Mouse (Mus musculus) MEL (cell line): ENCODE data around the gene Micu1. TPM values are rescaled to one million over a fixed set of nuclear protein-coding genes. Genes with fewer than 3 reads are reported as not detected.

Experiments used
- DNase-seq: peaks from one replicate; pipeline ENCODE4 v3.0.0; 2011; ENCODE audit warnings: low read depth, low spot score
- H3K27ac ChIP-seq: 2 replicates; pipeline ENCODE4 v1.5.1; 2012; ENCODE audit warnings: low read depth, mild to moderate bottlenecking, control low read depth, low read length, moderate library complexity; ENCODE audit not compliant: control insufficient read depth
- H3K27me3 ChIP-seq, 2 experiments: fragments of 150-350 bp in 1 of 2; sonication (generic) in 1 of 2; 2 replicates each; pipeline ENCODE4 v1.6.1; 2012; ENCODE audit warnings: low read length in 2 of 2, mild to moderate bottlenecking in 2 of 2, improper control_type of control experiment in 1 of 2, moderate library complexity in 1 of 2; ENCODE audit not compliant: insufficient read depth in 2 of 2, control insufficient read depth in 1 of 2
- H3K36me3 ChIP-seq, 2 experiments: 2 replicates each; pipeline ENCODE4 v1.6.1; 2012 to 2014; ENCODE audit warnings: low read length in 2 of 2, improper control_type of control experiment in 1 of 2, inconsistent platforms in 1 of 2, mild to moderate bottlenecking in 1 of 2; ENCODE audit not compliant: insufficient read depth in 2 of 2, control insufficient read depth in 1 of 2
- H3K4me1 ChIP-seq, 2 experiments: fragments of 150-350 bp in 1 of 2; sonication (generic) in 1 of 2; 2 replicates each; pipeline ENCODE4 v1.6.1; 2012; ENCODE audit warnings: low read length in 2 of 2, improper control_type of control experiment in 1 of 2, mild to moderate bottlenecking in 1 of 2; ENCODE audit not compliant: insufficient read depth in 2 of 2, control insufficient read depth in 1 of 2
- H3K4me3 ChIP-seq, 2 experiments: fragments of 150-350 bp in 1 of 2; sonication (generic) in 1 of 2; 2 replicates each; pipeline ENCODE4 v1.5.1; 2012; ENCODE audit warnings: low read depth in 2 of 2, low read length in 2 of 2, mild to moderate bottlenecking in 2 of 2, moderate library complexity in 2 of 2, control low read depth in 1 of 2, improper control_type of control experiment in 1 of 2; ENCODE audit not compliant: control insufficient read depth in 1 of 2, insufficient read depth in 1 of 2
- H3K79me2 ChIP-seq: 2 replicates; pipeline ENCODE4 v1.6.1; 2012; ENCODE audit warnings: mild to moderate bottlenecking, low read length, moderate library complexity; ENCODE audit not compliant: control insufficient read depth, poor library complexity, insufficient read depth
- H3K9ac ChIP-seq: 2 replicates; pipeline ENCODE4 v1.6.1; 2012; ENCODE audit warnings: low read depth, mild to moderate bottlenecking, control low read depth, low read length, moderate library complexity; ENCODE audit not compliant: control insufficient read depth, poor library complexity, severe bottlenecking
- H3K9me3 ChIP-seq: fragments of 150-350 bp; sonication (generic); replicated peaks from 2 replicates; pipeline ENCODE4 v1.6.1; 2012; ENCODE audit warnings: mild to moderate bottlenecking, low read length, improper control_type of control experiment, moderate library complexity; ENCODE audit not compliant: insufficient read depth
- BHLHE40 ChIP-seq: IDR thresholded peaks from 2 replicates; pipeline ENCODE4 v1.6.1; 2012; ENCODE audit warnings: low read depth, mild to moderate bottlenecking, inconsistent platforms, low read length, improper control_type of control experiment, borderline replicate concordance
- CHD2 ChIP-seq: IDR thresholded peaks from 2 replicates; pipeline ENCODE4 v1.6.1; 2011; ENCODE audit warnings: low read length, improper control_type of control experiment
- ELF1 ChIP-seq: IDR thresholded peaks from 2 replicates; pipeline ENCODE4 v1.6.1; 2014; ENCODE audit warnings: low read depth, mild to moderate bottlenecking, inconsistent platforms, low read length, improper control_type of control experiment, moderate library complexity
- EP300 ChIP-seq, 2 experiments: IDR thresholded peaks; 2 replicates each; pipeline ENCODE4 v1.6.1; 2011; ENCODE audit warnings: improper control_type of control experiment in 2 of 2, low read length in 2 of 2, low read depth in 1 of 2, mild to moderate bottlenecking in 1 of 2
- ETS1 ChIP-seq: IDR thresholded peaks from 2 replicates; pipeline ENCODE4 v1.6.1; 2012; ENCODE audit warnings: low read depth, mild to moderate bottlenecking, inconsistent platforms, low read length, improper control_type of control experiment, moderate library complexity
- GATA1 ChIP-seq: IDR thresholded peaks from 2 replicates; pipeline ENCODE4 v1.6.1; 2011; ENCODE audit warnings: low read depth, low read length, improper control_type of control experiment
- JUND ChIP-seq: IDR thresholded peaks from 2 replicates; pipeline ENCODE4 v1.6.1; 2011; ENCODE audit warnings: low read depth, mild to moderate bottlenecking, improper control_type of control experiment, low read length
- KAT2A ChIP-seq: conservative IDR thresholded peaks from 2 replicates; pipeline ENCODE4 v1.6.1; 2012; ENCODE audit warnings: low read depth, low read length, improper control_type of control experiment, inconsistent platforms
- MAX ChIP-seq: IDR thresholded peaks from 2 replicates; pipeline ENCODE4 v1.6.1; 2011; ENCODE audit warnings: low read length, improper control_type of control experiment
- MEF2A ChIP-seq: IDR thresholded peaks from 2 replicates; pipeline ENCODE4 v1.6.1; 2014; ENCODE audit warnings: low read depth, mild to moderate bottlenecking, inconsistent platforms, low read length, improper control_type of control experiment; ENCODE audit not compliant: poor library complexity, insufficient replicate concordance, severe bottlenecking; ENCODE audit errors: extremely low read depth
- MXI1 ChIP-seq: IDR thresholded peaks from 2 replicates; pipeline ENCODE4 v1.6.1; 2011; ENCODE audit warnings: mild to moderate bottlenecking, low read depth, low read length, improper control_type of control experiment
- NRF1 ChIP-seq: IDR thresholded peaks from 2 replicates; pipeline ENCODE4 v1.6.1; 2014; ENCODE audit warnings: low read depth, mild to moderate bottlenecking, inconsistent platforms, low read length, improper control_type of control experiment, moderate library complexity; ENCODE audit not compliant: poor library complexity, insufficient read depth, severe bottlenecking
- POLR2AphosphoS2 ChIP-seq: IDR thresholded peaks from 2 replicates; pipeline ENCODE4 v1.6.1; 2011; ENCODE audit warnings: low read length, improper control_type of control experiment
- RCOR1 ChIP-seq: IDR thresholded peaks from 2 replicates; pipeline ENCODE4 v1.6.1; 2012; ENCODE audit warnings: low read depth, mild to moderate bottlenecking, inconsistent platforms, low read length, improper control_type of control experiment
- TAL1 ChIP-seq: IDR thresholded peaks from 2 replicates; pipeline ENCODE4 v1.6.1; 2012; ENCODE audit warnings: mild to moderate bottlenecking, inconsistent platforms, low read length, moderate library complexity, mixed read lengths
- TBP ChIP-seq: IDR thresholded peaks from 2 replicates; pipeline ENCODE4 v1.8.0; 2011; ENCODE audit warnings: low read depth, low read length, improper control_type of control experiment
- USF1 ChIP-seq: IDR thresholded peaks from 2 replicates; pipeline ENCODE4 v1.6.1; 2014; ENCODE audit warnings: low read depth, mild to moderate bottlenecking, inconsistent platforms, low read length, improper control_type of control experiment, moderate library complexity
- polyA plus RNA-seq, 2 experiments: library from polyadenylated mRNA; stranded (reverse) in 1 of 2; unstranded in 1 of 2; fragments of >175 nt in 1 of 2; fragments of >200 nt in 1 of 2; gene quantifications; 2 replicates each; pipeline versions ENCODE4 v1.2.1 to v1.2.4; 2012; ENCODE audit warnings: low replicate concordance in 2 of 2, low read depth in 1 of 2; ENCODE audit not compliant: insufficient read length in 2 of 2, insufficient read depth in 1 of 2, missing spikeins in 1 of 2
- total RNA-seq: library from RNA; depleted of rRNA; stranded (reverse); fragments of 300-350 nt; gene quantifications from 2 replicates; pipeline ENCODE4 v1.2.3, GENCODE M21; 2012

Gene Micu1
- total and polyA plus RNA-seq, 3 experiments: 18.0 to 26.8 TPM; not detected in 1

- Histone ChIP-seq H3K27me3 (no peaks in the 10 kb centered on the region), H3K79me2 (no peaks in the 10 kb centered on the region), H3K9me3 (no peaks in the 10 kb centered on the region), H3K36me3 (peaks cover 0 to 3% of the 10 kb centered on the region in 2 experiments; a peak in 2 of 4 replicates), H3K27ac (no peak overlapping the region), H3K4me1 (peaks cover 0 to 5% of the 10 kb centered on the region in 2 experiments; a peak in 2 of 4 replicates), H3K9ac (no peak overlapping the region), H3K4me3 (no peak overlapping the region)
- peak; percentile 32 for DNase-seq
- TF ChIP-seq GATA1 (peak; percentile 10; the same call in 1 of the 2 replicates), CHD2 (peak; percentile 15; the same call in 1 of the 2 replicates), TAL1 (no peak), EP300 (IDR thresholded peaks at IDR 0.05; ENCODE audit: low read depth in 1 of 2, low read length in 2 of 2) (peak in 1 of 2 experiments; percentile 39; a peak in 1 of 4 replicates)
These were observed 97.2 kb downstream of the Micu1 start for GRCm38 (mm10) chr10:59799303-59800044.

GRCm38 (mm10) chr10:59800159-59800558 is 97.9 kb downstream of the Micu1 start:
- Histone ChIP-seq H3K79me2 (no peaks in the 10 kb centered on the region), H3K27ac (no peak overlapping the region), H3K4me1 (peaks cover 0 to 5% of the 10 kb centered on the region in 2 experiments; a peak in 2 of 4 replicates), H3K36me3 (peaks cover 0 to 3% of the 10 kb centered on the region in 2 experiments; a peak in 2 of 4 replicates), H3K9me3 (no peaks in the 10 kb centered on the region), H3K27me3 (no peaks in the 10 kb centered on the region), H3K4me3 (no peak overlapping the region), H3K9ac (no peak overlapping the region)
- no peak for TF ChIP-seq RCOR1
- TF ChIP-seq TBP: no peak
- no peak for TF ChIP-seq NRF1
- no peak for TF ChIP-seq CHD2
- TF ChIP-seq ETS1: no peak
- no peak for TF ChIP-seq ELF1
- no peak for TF ChIP-seq USF1
- TF ChIP-seq EP300 (IDR thresholded peaks at IDR 0.05; ENCODE audit: low read depth in 1 of 2, low read length in 2 of 2): no peak
- TF ChIP-seq BHLHE40: no peak
- no peak for TF ChIP-seq MEF2A
- TF ChIP-seq MXI1: no peak
- TF ChIP-seq MAX: no peak
- no peak for TF ChIP-seq POLR2AphosphoS2
- no peak for TF ChIP-seq JUND
- no peak for TF ChIP-seq KAT2A
- DNase-seq: no peak
